Mouse (Mus musculus): ENCODE data around the gene Lactbl1. TPM values are rescaled to one million over a fixed set of nuclear protein-coding genes. Genes with fewer than 3 reads are reported as not detected.

Lactbl1 gene
- not detected in 2 replicates for polyA plus RNA-seq (2016; fragmentation: Nextera tagmentation; extraction: Ambion mirVana)

DNA sequence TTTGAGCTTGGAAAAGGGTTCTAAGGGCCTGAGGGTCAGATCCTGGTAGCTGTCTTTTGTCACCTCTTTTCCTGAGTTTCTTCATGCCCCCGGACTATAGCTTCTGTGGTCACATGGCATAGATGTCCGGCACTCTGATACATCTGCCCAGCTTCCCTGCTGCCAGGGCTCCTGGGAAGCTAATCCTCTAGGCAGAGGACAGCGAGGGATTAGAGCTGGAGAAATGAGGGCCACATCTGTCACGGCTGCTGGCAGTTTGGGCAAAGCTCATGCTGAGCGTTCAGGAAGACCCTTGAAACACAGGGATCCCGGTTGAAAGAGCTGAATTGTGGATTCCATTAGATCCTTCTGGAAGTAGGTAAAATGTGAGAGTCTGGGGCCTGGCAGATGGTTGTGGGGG lies at the start of gene Lactbl1:
Gene Lactbl1, plus strand, starts transcription at position 234 of the 400 bp plus-strand sequence.
- no peaks in the 10 kb centered on the region for H3K27me3 ChIP-seq (replicated peaks; ENCODE audit: low read depth, poor library complexity, severe bottlenecking)

DNA sequence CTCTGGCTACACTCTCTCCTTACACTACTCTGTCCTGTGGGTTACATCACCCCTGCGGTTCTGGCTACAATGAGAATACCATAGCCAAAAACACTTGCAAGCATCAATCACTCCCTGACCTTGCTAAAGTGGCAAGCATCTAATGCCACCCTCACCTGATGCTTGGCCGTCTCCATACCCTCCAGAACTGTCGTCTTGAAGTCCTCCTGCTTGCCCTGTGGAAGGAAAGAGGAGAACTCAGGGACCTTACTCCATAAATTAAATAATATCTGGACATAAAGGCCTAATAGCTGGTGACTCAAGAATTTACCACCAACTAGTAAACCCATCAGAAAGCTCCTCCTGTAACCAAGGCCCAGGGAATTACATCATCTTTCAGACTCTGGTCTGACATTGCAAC lies 40.5 kb upstream of the Lactbl1 start:
- H3K4me1 ChIP-seq, result no peaks in the 10 kb centered on the region
- 95% methylated on average over 3 of the region's 3 CpGs for WGBS
- no peak for DNase-seq (ENCODE audit: low spot score)
- H3K27me3 ChIP-seq (replicated peaks; ENCODE audit: low read depth, poor library complexity, severe bottlenecking), result no peaks in the 10 kb centered on the region
- peaks cover 33% of the 10 kb centered on the region for H3K36me3 ChIP-seq (replicated peaks)
- no peak overlapping the region for H3K4me3 ChIP-seq
- H3K9me3 ChIP-seq, result no peaks in the 10 kb centered on the region
- no peak overlapping the region for H3K27ac ChIP-seq (replicated peaks)

More for the DNA sequence above, at the start of gene Lactbl1:
- peaks cover 11% of the 10 kb centered on the region for H3K4me1 ChIP-seq
- DNase-seq (ENCODE audit: low spot score), result no peak
- no peak within 1 kb of the TSS for H3K27ac ChIP-seq (replicated peaks)
- 36% methylated on average over 6 of the region's 6 CpGs for WGBS
- H3K4me3 ChIP-seq, result no peak within 1 kb of the TSS
- no peaks in the 10 kb centered on the region for H3K9me3 ChIP-seq
- H3K36me3 ChIP-seq (replicated peaks), result no peaks in the 10 kb centered on the region

DNA sequence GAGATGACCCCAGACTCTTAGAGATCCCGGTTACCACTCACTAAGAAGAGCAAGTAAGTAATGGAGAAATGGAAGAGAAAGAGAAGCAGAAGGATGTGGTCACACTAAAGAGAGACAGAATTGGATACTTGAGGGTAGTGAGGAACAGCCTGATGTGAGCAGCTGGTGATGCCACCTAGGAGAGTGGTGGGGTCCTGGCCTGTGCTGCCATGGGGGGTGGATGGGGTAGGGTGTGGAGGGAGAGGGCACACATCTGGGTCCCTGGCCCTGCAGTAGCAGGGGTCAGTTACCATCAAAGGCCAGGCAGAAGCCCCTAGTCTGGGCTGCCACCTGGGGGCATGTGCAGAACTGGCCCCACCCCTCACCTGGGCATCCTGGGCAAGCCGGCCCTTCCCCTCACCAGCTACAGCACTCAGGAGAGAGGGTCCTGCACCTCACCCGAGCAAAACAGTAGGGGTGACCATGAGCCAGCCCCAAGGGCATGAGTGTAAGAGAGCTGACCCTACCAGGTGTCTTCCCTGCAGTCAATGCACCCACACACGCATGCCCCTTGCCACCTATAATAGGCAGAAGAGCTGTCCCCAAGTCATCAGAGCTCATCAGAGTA lies 35.1 kb upstream of the Lactbl1 start:
- no peak for DNase-seq (ENCODE audit: low spot score)
- no peak overlapping the region for H3K27ac ChIP-seq (replicated peaks)
- no peaks in the 10 kb centered on the region for H3K9me3 ChIP-seq
- H3K36me3 ChIP-seq (replicated peaks), result peaks cover 55% of the 10 kb centered on the region
- no peak overlapping the region for H3K4me3 ChIP-seq
- H3K4me1 ChIP-seq, result peaks cover 5% of the 10 kb centered on the region
- no peaks in the 10 kb centered on the region for H3K27me3 ChIP-seq (replicated peaks; ENCODE audit: low read depth, poor library complexity, severe bottlenecking)
- WGBS, result 89% methylated on average over 4 of the region's 4 CpGs

DNA sequence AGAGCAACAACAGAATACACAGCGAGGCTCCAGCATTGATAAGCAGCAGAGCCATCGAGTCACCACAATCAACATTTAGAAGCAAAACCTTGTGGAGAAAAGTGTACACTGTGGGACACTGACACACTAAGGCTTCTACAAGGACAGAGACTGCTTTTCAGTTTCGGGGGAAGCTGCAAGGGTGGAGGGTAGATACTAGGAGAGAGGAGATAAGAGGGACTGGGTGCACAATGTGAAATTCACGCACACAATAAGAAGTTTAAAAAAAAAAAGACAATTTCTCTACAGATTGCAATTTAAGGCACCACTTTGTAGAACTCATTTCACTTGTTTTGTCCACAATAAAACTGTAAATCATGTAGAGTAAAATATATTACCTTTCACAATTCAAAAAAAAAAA lies 34.4 kb upstream of the Lactbl1 start:
- Histone ChIP-seq H3K36me3 (replicated peaks) (peaks cover 62% of the 10 kb centered on the region), H3K4me3 (no peak overlapping the region), H3K27me3 (replicated peaks; ENCODE audit: low read depth, poor library complexity, severe bottlenecking) (no peaks in the 10 kb centered on the region), H3K4me1 (peaks cover 5% of the 10 kb centered on the region), H3K9me3 (no peaks in the 10 kb centered on the region), H3K27ac (replicated peaks) (no peak overlapping the region)
- DNase-seq (ENCODE audit: low spot score), result no peak
- WGBS, result 89% methylated on average over 4 of the region's 4 CpGs

DNA sequence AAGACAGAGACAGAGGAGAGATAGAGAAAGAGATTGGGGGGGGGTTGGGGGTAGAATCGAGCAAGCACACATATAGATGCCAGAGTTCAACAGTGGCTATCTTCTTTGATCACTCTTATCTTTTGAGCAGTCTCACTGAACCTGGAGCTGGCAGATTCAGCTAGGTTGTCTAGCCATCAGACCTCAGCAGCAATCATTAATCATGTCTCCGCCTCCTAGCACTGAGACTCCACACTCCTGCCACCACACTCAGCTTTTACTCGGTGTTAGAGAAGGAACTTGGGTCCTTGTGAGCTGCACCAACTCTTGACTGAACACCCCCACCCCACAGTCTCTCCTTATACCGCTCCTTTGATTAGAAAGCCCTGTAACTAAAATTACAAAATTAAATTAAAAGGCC lies 30.3 kb upstream of the Lactbl1 start:
- Histone ChIP-seq H3K4me1 (peaks cover 5% of the 10 kb centered on the region), H3K36me3 (replicated peaks) (peaks cover 57% of the 10 kb centered on the region), H3K27ac (replicated peaks) (no peak overlapping the region), H3K27me3 (replicated peaks; ENCODE audit: low read depth, poor library complexity, severe bottlenecking) (no peaks in the 10 kb centered on the region), H3K4me3 (no peak overlapping the region), H3K9me3 (no peaks in the 10 kb centered on the region)
- WGBS, result 74% methylated on average over 4 of the region's 4 CpGs
- no peak for DNase-seq (ENCODE audit: low spot score)

DNA sequence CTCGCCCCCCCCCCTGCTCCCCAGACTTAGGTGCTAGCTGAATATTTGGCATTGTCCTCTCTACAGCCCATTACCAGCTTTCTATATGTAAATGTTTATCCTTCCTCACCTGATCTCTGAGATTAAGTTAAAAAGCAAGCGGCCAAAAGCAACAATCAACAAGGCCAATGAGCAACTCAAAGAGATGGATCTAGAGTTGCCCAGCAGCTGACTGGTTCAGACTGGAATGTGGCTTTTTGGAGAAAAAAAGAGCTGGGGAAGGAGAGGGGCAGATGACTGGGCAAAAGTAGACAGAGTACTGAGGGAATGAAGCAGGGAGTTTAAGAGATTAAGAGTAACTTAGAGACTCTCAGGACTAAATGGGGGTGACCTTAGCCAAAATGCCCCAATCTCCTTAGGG lies 28.4 kb upstream of the Lactbl1 start:
- DNase-seq (ENCODE audit: low spot score), result no peak
- Histone ChIP-seq H3K27me3 (replicated peaks; ENCODE audit: low read depth, poor library complexity, severe bottlenecking) (no peaks in the 10 kb centered on the region), H3K4me1 (0 out of 2 replicates have a peak, but pooled peaks cover 3% of the 10 kb centered on the region), H3K36me3 (replicated peaks) (peaks cover 60% of the 10 kb centered on the region), H3K4me3 (no peak overlapping the region), H3K27ac (replicated peaks) (no peak overlapping the region), H3K9me3 (no peaks in the 10 kb centered on the region)
- 88% methylated on average over 2 of the region's 2 CpGs for WGBS

DNA sequence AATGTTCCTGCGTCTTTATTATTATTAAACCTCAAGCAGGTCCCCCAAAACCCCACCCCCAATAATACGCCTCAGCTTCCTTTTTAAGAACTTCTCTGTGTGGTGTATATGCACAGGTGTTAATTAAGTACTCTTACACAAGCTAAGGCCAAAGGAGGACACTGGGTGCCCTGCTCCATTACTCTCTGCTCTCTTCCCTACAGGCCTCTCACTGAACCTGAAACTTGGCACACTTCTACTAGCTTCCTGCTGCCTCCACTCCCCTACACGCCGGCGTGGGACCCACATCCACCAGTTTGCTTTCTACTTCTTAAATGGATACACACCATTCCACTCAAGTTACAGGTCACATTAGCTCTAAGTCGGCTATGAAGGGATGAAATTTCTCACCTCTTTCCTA lies 27.2 kb upstream of the Lactbl1 start:
- 88% methylated on average over 6 of the region's 6 CpGs for WGBS
- no peak for DNase-seq (ENCODE audit: low spot score)

DNA sequence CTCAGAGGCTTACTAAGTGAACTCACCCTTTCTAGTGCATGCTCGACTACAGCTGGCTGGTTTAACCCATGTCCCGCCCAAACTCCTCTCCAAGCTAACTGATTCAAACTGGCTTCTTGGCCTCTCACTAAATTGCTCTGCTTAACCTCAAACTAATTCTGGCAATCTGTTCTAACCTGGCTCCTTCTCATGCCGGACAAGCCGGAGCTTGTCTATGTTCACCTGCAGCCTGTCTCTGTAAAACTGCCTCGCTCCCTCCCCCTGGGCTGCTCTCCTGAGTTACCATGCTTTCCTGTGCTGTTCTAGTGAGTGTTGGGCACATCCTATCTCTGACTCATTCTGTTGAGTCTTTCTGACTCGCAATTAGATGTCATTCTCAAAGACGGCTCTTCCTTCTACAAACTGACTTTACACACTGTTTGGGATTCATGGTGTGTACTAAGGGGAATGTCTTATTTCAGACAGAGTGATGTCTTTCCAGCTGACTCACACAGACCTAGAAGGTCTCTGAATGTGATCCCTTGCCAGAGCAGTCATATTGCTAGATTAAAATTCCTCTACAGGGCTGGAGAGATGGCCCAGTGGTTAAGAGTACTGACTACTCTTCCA lies 24.0 kb upstream of the Lactbl1 start:
- no peak for DNase-seq (ENCODE audit: low spot score)
- Histone ChIP-seq H3K27ac (replicated peaks) (no peak overlapping the region), H3K27me3 (replicated peaks; ENCODE audit: low read depth, poor library complexity, severe bottlenecking) (no peaks in the 10 kb centered on the region), H3K36me3 (replicated peaks) (peaks cover 34% of the 10 kb centered on the region), H3K4me1 (peaks cover 15% of the 10 kb centered on the region), H3K4me3 (no peak overlapping the region), H3K9me3 (no peaks in the 10 kb centered on the region)
- 93% methylated on average over 7 of the region's 7 CpGs for WGBS

More for the DNA sequence above, 27.2 kb upstream of the Lactbl1 start:
- Histone ChIP-seq H3K36me3 (replicated peaks) (peaks cover 56% of the 10 kb centered on the region), H3K4me3 (no peak overlapping the region), H3K27ac (replicated peaks) (no peak overlapping the region), H3K4me1 (0 out of 2 replicates have a peak, but pooled peaks cover 3% of the 10 kb centered on the region), H3K27me3 (replicated peaks; ENCODE audit: low read depth, poor library complexity, severe bottlenecking) (no peaks in the 10 kb centered on the region), H3K9me3 (no peaks in the 10 kb centered on the region)

DNA sequence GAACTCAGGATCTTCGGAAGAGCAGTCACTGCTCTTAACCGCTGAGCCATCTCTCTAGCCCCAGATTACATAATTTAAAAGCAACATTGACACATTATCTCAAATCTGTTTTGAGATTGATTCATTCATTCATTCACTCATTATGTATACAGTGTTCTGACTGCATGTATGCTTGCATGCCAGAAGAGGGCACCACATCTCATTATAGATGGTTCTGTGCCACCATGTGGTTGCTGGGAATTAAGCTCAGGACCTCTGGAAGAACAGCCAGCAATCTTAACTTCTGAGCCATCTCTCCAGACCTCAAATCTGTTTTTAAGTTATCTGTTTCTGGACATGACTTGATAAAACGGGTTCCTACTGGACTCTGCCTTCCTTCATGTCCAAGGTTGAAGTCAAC lies 22.6 kb upstream of the Lactbl1 start:
- Histone ChIP-seq H3K27me3 (replicated peaks; ENCODE audit: low read depth, poor library complexity, severe bottlenecking) (no peaks in the 10 kb centered on the region), H3K9me3 (no peaks in the 10 kb centered on the region), H3K4me3 (peak overlapping the region; percentile 99; the same call in 1 of the 2 replicates), H3K4me1 (peaks cover 15% of the 10 kb centered on the region), H3K36me3 (replicated peaks) (peaks cover 26% of the 10 kb centered on the region), H3K27ac (replicated peaks) (no peak overlapping the region)
- no peak for DNase-seq (ENCODE audit: low spot score)
- WGBS, result 94% methylated on average over 3 of the region's 3 CpGs

DNA sequence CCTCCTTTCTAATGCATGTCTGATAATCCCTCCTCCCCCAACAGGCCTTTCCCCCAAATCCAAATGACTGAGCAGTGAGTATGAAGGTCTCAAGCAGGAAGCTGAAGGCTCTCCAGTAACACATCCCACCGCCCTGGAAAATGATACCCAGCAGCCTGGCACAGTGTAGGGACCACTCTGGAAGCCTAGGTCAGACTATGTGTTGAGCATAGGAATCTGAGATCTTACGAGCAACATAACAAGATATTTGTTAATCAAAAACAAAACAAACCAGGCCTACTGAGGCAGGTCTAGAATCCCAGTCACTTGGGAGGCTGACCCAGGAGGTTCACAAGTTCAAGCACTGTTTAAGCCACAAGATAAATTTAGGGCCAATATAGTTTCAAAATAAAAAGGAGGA lies 21.9 kb upstream of the Lactbl1 start:
- Histone ChIP-seq H3K4me1 (peaks cover 15% of the 10 kb centered on the region), H3K4me3 (peak overlapping the region; percentile 99), H3K9me3 (no peaks in the 10 kb centered on the region), H3K36me3 (replicated peaks) (peaks cover 26% of the 10 kb centered on the region), H3K27me3 (replicated peaks; ENCODE audit: low read depth, poor library complexity, severe bottlenecking) (no peaks in the 10 kb centered on the region), H3K27ac (replicated peaks) (no peak overlapping the region)
- 91% methylated on average over 2 of the region's 2 CpGs for WGBS
- DNase-seq (ENCODE audit: low spot score), result no peak

DNA sequence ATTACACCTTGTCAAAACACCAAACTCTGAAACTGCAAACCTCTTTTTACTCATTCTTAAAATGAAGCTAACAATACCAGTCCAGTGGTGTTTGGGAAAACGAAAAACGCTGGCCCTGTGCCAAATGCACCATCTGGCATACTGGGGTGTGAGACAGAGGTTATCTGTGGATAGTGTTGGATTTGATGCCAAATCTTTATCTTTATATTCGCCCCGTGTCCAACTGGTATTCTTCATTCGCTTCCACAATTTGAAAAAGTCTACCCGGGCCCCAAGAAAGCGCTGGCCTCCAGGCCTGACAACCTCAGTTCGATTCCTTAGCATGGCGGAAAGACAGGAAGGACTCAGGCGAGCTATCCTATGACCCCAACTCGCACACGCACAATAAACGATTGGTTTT lies 20.9 kb upstream of the Lactbl1 start:
- Histone ChIP-seq H3K27ac (replicated peaks) (peak overlapping the region; percentile 98), H3K9me3 (no peaks in the 10 kb centered on the region), H3K4me1 (peaks cover 15% of the 10 kb centered on the region), H3K27me3 (replicated peaks; ENCODE audit: low read depth, poor library complexity, severe bottlenecking) (no peaks in the 10 kb centered on the region), H3K36me3 (replicated peaks) (peaks cover 26% of the 10 kb centered on the region), H3K4me3 (peak overlapping the region; percentile 99)
- WGBS, result 5% methylated on average over 13 of the region's 13 CpGs
- DNase-seq (ENCODE audit: low spot score), result peak; percentile 42

DNA sequence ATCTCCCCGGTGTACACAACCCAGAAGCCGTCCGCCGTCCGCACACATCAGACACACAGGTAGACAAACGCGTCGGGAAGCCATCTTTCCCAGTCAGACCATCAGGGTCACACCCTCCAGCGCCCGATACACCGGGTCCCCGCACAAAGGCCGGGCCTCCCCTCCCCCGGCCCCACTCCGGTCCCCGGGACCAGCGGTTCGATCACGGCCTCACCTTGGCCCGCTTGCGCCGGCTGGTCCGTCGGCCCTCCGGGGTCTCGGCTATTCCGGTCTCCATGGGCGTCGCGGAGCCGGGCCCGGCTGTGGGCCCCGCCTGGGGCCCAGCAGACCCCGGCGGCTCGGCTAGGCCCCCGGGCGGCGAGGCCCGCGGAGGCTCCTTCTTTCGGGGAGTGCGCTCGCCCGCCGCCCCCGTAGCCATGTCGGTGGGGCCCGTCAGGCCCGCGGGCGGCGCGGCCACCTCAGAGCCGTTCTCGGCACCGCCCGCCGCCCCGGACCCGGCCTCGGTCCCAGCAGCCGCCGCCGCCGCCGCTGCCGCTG lies 20.3 kb upstream of the Lactbl1 start:
- peak; percentile 76 for DNase-seq (ENCODE audit: low spot score)
- peak overlapping the region; percentile 98 for H3K27ac ChIP-seq (replicated peaks)
- WGBS, result under 1% methylated on average over 68 of the region's 68 CpGs

DNA sequence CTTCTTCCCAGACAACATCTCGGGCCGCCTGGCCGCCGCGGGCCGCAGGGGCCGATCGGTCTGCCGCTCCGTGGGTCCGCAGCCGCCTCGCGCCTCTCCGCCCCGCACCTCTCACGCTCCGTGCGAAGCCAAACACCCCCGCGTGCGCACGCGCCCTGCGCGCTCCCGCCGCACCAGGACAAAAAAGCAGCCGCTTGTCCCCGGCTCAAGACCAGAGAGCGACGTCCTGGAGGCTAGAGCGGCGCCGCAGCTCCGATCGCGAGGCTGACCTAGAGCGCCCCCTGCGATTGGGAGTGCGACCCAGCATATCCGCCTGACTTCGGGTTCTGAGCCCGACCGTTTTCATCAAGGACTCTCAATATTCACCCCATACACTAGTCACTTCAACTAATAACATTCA lies 19.9 kb upstream of the Lactbl1 start, which contains the start of gene Kdm1a:
Gene Kdm1a, minus strand, starts transcription at position 156 of the 400 bp plus-strand sequence.
- H3K9me3 ChIP-seq, result no peaks in the 10 kb centered on the region
- H3K4me3 ChIP-seq, result peak within 1 kb of the TSS; percentile 99
- WGBS, result under 1% methylated on average over 45 of the region's 45 CpGs
- H3K27ac ChIP-seq (replicated peaks), result peak within 1 kb of the TSS; percentile 98
- H3K36me3 ChIP-seq (replicated peaks), result peaks cover 24% of the 10 kb centered on the region
- peaks cover 15% of the 10 kb centered on the region for H3K4me1 ChIP-seq
- H3K27me3 ChIP-seq (replicated peaks; ENCODE audit: low read depth, poor library complexity, severe bottlenecking), result no peaks in the 10 kb centered on the region
- DNase-seq (ENCODE audit: low spot score), result peak; percentile 97

More for the DNA sequence above, 20.3 kb upstream of the Lactbl1 start:
- Histone ChIP-seq H3K4me3 (peak overlapping the region; percentile 99), H3K4me1 (peaks cover 15% of the 10 kb centered on the region), H3K36me3 (replicated peaks) (peaks cover 26% of the 10 kb centered on the region), H3K27me3 (replicated peaks; ENCODE audit: low read depth, poor library complexity, severe bottlenecking) (no peaks in the 10 kb centered on the region), H3K9me3 (no peaks in the 10 kb centered on the region)
